In genomic region chr10:70091876-70092462, GRCm38 (mm10) we compare ENCODE assay signal across 15 mouse cellular contexts.
"Had no signal": no experiment of that assay in that cellular context is flagged by ENCODE, and none has a peak within 500 bp of the region (broad histone marks: within the 10 kb centered on the region; RNA-seq: fewer than 3 reads in every experiment).

No protein-coding gene starts in this region.

- H3K27ac ChIP-seq: lung, embryonic 15.5 days; macrophage; midbrain, embryonic 13.5 days; midbrain, embryonic 15.5 days; neural tube, embryonic 12.5 days; stomach, embryonic 15.5 days; stomach, postnatal 0 days had no signal

- H3K9ac ChIP-seq: lung, embryonic 15.5 days; midbrain, embryonic 13.5 days; midbrain, embryonic 15.5 days; neural tube, embryonic 12.5 days; stomach, embryonic 15.5 days had no signal

- H3K27me3 ChIP-seq: lung, embryonic 15.5 days; midbrain, embryonic 13.5 days; midbrain, embryonic 15.5 days; neural tube, embryonic 12.5 days; stomach, embryonic 15.5 days had no signal

- H3K4me3 ChIP-seq: lung, embryonic 15.5 days; megakaryocyte, embryonic 14.5 days; midbrain, embryonic 13.5 days; midbrain, embryonic 15.5 days; neural tube, embryonic 12.5 days; stomach, embryonic 15.5 days had no signal

- H3K36me3 ChIP-seq: lung, embryonic 15.5 days; midbrain, embryonic 13.5 days; midbrain, embryonic 15.5 days; neural tube, embryonic 12.5 days; stomach, embryonic 15.5 days had no signal

- DNase-seq: lung, adult 2 months; lung, postnatal 14 days; lung, postnatal 36 days; right cerebral cortex, postnatal 14 days; thymus, adult 2 months; thymus, postnatal 25 days; thymus, postnatal 4 days had no signal

- H3K9me3 ChIP-seq: midbrain, embryonic 13.5 days; midbrain, embryonic 15.5 days; neural tube, embryonic 12.5 days; stomach, embryonic 15.5 days had no signal
